Mouse (Mus musculus) heart, postnatal 0 days (tissue): ENCODE measurements around the gene Csl. TPM values are rescaled to one million over a fixed set of nuclear protein-coding genes. Genes with fewer than 3 reads are reported as not detected.
A peak's percentile ranks its signal among the peaks of the same experiment; 100 is the strongest.

Experiments
- ATAC-seq: fragments of 200-750 bp; cut with Nextera tagmentation; 2 replicates; pipeline ENCODE4 v1.8.0; 2017; ENCODE audit warnings: low read depth, moderate number of reproducible peaks, moderate library complexity; ENCODE audit not compliant: insufficient read depth
- DNase-seq: peaks from one replicate; pipeline ENCODE4 v3.0.0-alpha.2; 2016; ENCODE audit warnings: low spot score
- H3K27ac ChIP-seq: fragments of 300-500 bp; sonication (generic); 2 replicates; pipeline ENCODE4 v1.5.1; 2014; ENCODE audit warnings: low read depth, mild to moderate bottlenecking
- H3K27me3 ChIP-seq: fragments of 300-500 bp; sonication (generic); 2 replicates; pipeline ENCODE4 v1.6.1; 2014; ENCODE audit warnings: low read length, mixed read lengths; ENCODE audit not compliant: control insufficient read depth, insufficient read depth
- H3K36me3 ChIP-seq: fragments of 300-500 bp; sonication (generic); replicated peaks from 2 replicates; pipeline ENCODE4 v1.6.1; 2014; ENCODE audit warnings: low read length, mixed read lengths; ENCODE audit not compliant: control insufficient read depth, insufficient read depth
- H3K4me1 ChIP-seq: fragments of 300-500 bp; sonication (generic); 2 replicates; pipeline ENCODE4 v1.6.1; 2014; ENCODE audit warnings: antibody characterized with exemption; ENCODE audit not compliant: control insufficient read depth, insufficient read depth
- H3K4me2 ChIP-seq: fragments of 300-500 bp; sonication (generic); 2 replicates; pipeline ENCODE4 v1.6.1; 2014; ENCODE audit warnings: low read depth, mild to moderate bottlenecking, low read length, moderate library complexity
- H3K4me3 ChIP-seq: fragments of 300-500 bp; sonication (generic); 2 replicates; pipeline ENCODE4 v1.5.1; 2014; ENCODE audit warnings: low read depth, low read length
- H3K9ac ChIP-seq: fragments of 300-500 bp; sonication (generic); replicated peaks from 2 replicates; pipeline ENCODE4 v1.6.1; 2014; ENCODE audit warnings: low read depth, low read length, mixed read lengths
- H3K9me3 ChIP-seq: fragments of 300-500 bp; sonication (generic); replicated peaks from 2 replicates; pipeline ENCODE4 v1.6.1; 2016; ENCODE audit warnings: low read length; ENCODE audit not compliant: control insufficient read depth
- CTCF ChIP-seq: IDR thresholded peaks from 2 replicates; pipeline ENCODE4 v1.5.1; 2016; ENCODE audit warnings: antibody characterized with exemption, control low read depth, low read depth
- EP300 ChIP-seq: IDR thresholded peaks from 2 replicates; pipeline ENCODE4 v1.6.1; 2016; ENCODE audit warnings: antibody characterized with exemption, low read depth
- WGBS: fragments of 180-500 bp; shearing (Covaris S2); extraction: QIAGEN DNeasy Blood & Tissue Kit; methylation state at CpG from one replicate; pipeline ENCODE4 v1.1.7; 2014; 5-methylcytosine and 5-hydroxymethylcytosine counted together
- polyA plus RNA-seq: library from polyadenylated mRNA; unstranded; fragments of >200 nt; fragmentation: Nextera tagmentation; extraction: Ambion mirVana; gene quantifications from 2 replicates; pipeline ENCODE4 v1.2.1, GENCODE M21; 2015
- total RNA-seq: library from RNA; depleted of rRNA; stranded (reverse); fragments of >200 nt; gene quantifications from 2 replicates; pipeline ENCODE4 v1.2.3, GENCODE M21; 2014; ENCODE audit warnings: low replicate concordance; rRNA removed

Gene Csl
- total RNA-seq (not detected in 2 replicates), polyA plus RNA-seq (0.16 and 0.31 TPM in 2 replicates)

DNA sequence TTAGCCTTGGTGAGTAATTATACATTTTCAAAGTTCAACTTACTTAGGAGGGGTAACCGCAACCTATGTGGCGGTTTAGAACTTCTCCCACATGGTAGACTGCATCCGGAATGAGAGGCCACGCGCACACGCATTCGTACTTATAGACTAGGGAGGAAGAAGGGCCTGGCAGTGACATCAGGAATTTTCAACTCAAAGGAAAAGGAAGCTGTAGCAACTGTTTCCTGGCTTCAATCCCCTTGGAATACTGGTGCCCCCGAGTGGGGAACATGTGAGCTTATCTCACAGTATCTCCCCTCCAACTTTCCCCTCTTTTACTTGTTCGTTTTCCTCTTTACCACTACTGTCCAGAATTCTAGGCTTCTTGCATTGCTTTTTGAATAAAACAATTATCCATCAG is at the start of gene Csl:
TSS of gene Csl (minus strand) at position 101 of the 400 bp plus-strand sequence.
- ATAC-seq (no peak), DNase-seq (no peak)
- Histone ChIP-seq H3K36me3 (no peaks in the 10 kb centered on the region), H3K27me3 (no peaks in the 10 kb centered on the region), H3K4me1 (no peaks in the 10 kb centered on the region), H3K9me3 (no peaks in the 10 kb centered on the region), H3K4me3 (no peak within 1 kb of the TSS), H3K4me2 (no peak within 1 kb of the TSS), H3K9ac (no peak within 1 kb of the TSS), H3K27ac (no peak within 1 kb of the TSS)
- TF ChIP-seq EP300, result no peak
- TF ChIP-seq CTCF, result no peak
- 86% methylated on average over 9 of the region's 9 CpGs for WGBS

- H3K4me3 ChIP-seq, result no peak overlapping the region
- H3K27me3 ChIP-seq, result no peaks in the 10 kb centered on the region
- no peaks in the 10 kb centered on the region for H3K9me3 ChIP-seq
- no peaks in the 10 kb centered on the region for H3K36me3 ChIP-seq
- H3K4me2 ChIP-seq, result no peak overlapping the region
- no peak overlapping the region for H3K27ac ChIP-seq
- TF ChIP-seq EP300, result no peak
- no peak for TF ChIP-seq CTCF
- WGBS, result 81% methylated on average over 2 of the region's 2 CpGs
- ATAC-seq (no peak), DNase-seq (no peak)
- no peak overlapping the region for H3K9ac ChIP-seq
- no peaks in the 10 kb centered on the region for H3K4me1 ChIP-seq
These were observed 30.0 kb upstream of the Csl start for GRCm38 (mm10) chr10:99789418-99789817.

GRCm38 (mm10) chr10:99774228-99775120 is 15.0 kb upstream of the Csl start:
- DNase-seq (no peak), ATAC-seq (no peak)
- Histone ChIP-seq H3K9ac (no peak overlapping the region), H3K4me2 (no peak overlapping the region), H3K9me3 (no peaks in the 10 kb centered on the region), H3K36me3 (no peaks in the 10 kb centered on the region), H3K4me1 (no peaks in the 10 kb centered on the region), H3K4me3 (no peak overlapping the region), H3K27ac (no peak overlapping the region), H3K27me3 (no peaks in the 10 kb centered on the region)
- 85% methylated on average over 12 of the region's 12 CpGs for WGBS
- TF ChIP-seq EP300, result no peak
- TF ChIP-seq CTCF, result no peak

- Histone ChIP-seq H3K9ac (no peak overlapping the region), H3K36me3 (no peaks in the 10 kb centered on the region), H3K4me1 (no peaks in the 10 kb centered on the region), H3K27me3 (no peaks in the 10 kb centered on the region), H3K4me3 (no peak overlapping the region), H3K27ac (no peak overlapping the region), H3K9me3 (no peaks in the 10 kb centered on the region), H3K4me2 (no peak overlapping the region)
- no peak for DNase-seq
- no peak for ATAC-seq
- 86% methylated on average over 2 of the region's 2 CpGs for WGBS
- TF ChIP-seq CTCF (no peak), EP300 (no peak)
These were observed 9.3 kb downstream of the Csl start for GRCm38 (mm10) chr10:99750146-99750545.

DNA sequence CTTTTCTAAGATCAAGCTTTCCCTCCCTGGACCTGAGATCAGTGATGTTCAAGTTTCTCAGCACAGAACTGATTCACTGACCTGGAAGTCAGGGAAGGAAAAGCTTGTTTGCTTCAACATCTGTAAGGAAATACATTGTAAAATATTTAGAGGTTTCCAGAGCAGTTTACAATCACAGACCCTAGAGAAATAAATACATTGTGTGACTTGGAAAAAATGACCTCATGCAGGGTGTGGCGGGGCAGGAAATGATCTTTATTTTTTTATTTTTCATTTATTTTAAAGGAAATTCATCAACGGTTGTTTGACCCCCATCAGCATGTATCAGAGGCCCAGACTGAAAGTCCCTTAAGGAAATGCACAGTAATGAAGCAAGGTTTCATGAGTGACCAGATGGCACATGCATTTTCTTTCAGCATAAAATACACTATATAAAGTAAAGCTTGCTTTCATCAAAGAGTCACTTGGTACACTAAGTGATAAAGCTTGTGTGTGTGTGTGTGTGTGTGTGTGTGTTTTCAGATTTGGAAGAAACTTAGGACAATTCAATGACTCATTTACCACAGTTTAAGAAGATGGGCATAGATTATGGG is 10.7 kb downstream of the Csl start:
- Histone ChIP-seq H3K4me3 (no peak overlapping the region), H3K9me3 (no peaks in the 10 kb centered on the region), H3K27ac (peak overlapping the region; percentile 61; the same call in 1 of the 2 replicates), H3K9ac (no peak overlapping the region), H3K27me3 (no peaks in the 10 kb centered on the region), H3K4me2 (no peak overlapping the region), H3K36me3 (no peaks in the 10 kb centered on the region), H3K4me1 (no peaks in the 10 kb centered on the region)
- 44% methylated on average over 2 of the region's 2 CpGs for WGBS
- TF ChIP-seq EP300, result 0 out of 2 replicates have a peak, but pooled peaks have one; percentile 61
- no peak for TF ChIP-seq CTCF
- ATAC-seq (peak; percentile 75), DNase-seq (peak; percentile 11)
